Mouse (Mus musculus) limb, embryonic 14.5 days (tissue): ENCODE measurements around the gene Nmnat2. TPM values are rescaled to one million over a fixed set of nuclear protein-coding genes. Genes with fewer than 3 reads are reported as not detected.

Experiments
- ATAC-seq: fragments of 200-750 bp; cut with Nextera tagmentation; 2 replicates; pipeline ENCODE4 v1.8.0; 2017; ENCODE audit warnings: low read depth, moderate number of reproducible peaks, moderate TSS enrichment; ENCODE audit not compliant: low FRiP score
- DNase-seq: peaks from one replicate; pipeline ENCODE4 v3.0.0-alpha.2; 2015; ENCODE audit warnings: low spot score
- H3K27ac ChIP-seq: fragments of 300-500 bp; sonication (generic); replicated peaks from 2 replicates; pipeline ENCODE4 v1.5.1; 2014; ENCODE audit warnings: low read depth, mild to moderate bottlenecking, low read length, moderate library complexity, mixed read lengths
- H3K27me3 ChIP-seq: fragments of 300-500 bp; sonication (generic); 2 replicates; pipeline ENCODE4 v1.6.1; 2014; ENCODE audit warnings: low read length, mixed read lengths; ENCODE audit not compliant: control insufficient read depth, insufficient read depth
- H3K36me3 ChIP-seq: fragments of 300-500 bp; sonication (generic); 2 replicates; pipeline ENCODE4 v1.6.1; 2014; ENCODE audit warnings: mild to moderate bottlenecking, low read length, moderate library complexity, mixed read lengths; ENCODE audit not compliant: control insufficient read depth, insufficient read depth
- H3K4me1 ChIP-seq: fragments of 300-500 bp; sonication (generic); 2 replicates; pipeline ENCODE4 v1.6.1; 2014; ENCODE audit warnings: antibody characterized with exemption, low read length, mixed read lengths; ENCODE audit not compliant: control insufficient read depth, insufficient read depth
- H3K4me2 ChIP-seq: fragments of 300-500 bp; sonication (generic); replicated peaks from 2 replicates; pipeline ENCODE4 v1.6.1; 2014; ENCODE audit warnings: low read depth, mild to moderate bottlenecking, low read length, moderate library complexity; ENCODE audit not compliant: severe bottlenecking
- H3K4me3 ChIP-seq: fragments of 300-500 bp; sonication (generic); replicated peaks from 2 replicates; pipeline ENCODE4 v1.5.1; 2014; ENCODE audit warnings: low read length
- H3K9ac ChIP-seq: fragments of 300-500 bp; sonication (generic); 2 replicates; pipeline ENCODE4 v1.6.1; 2014; ENCODE audit warnings: mild to moderate bottlenecking, low read depth, low read length, moderate library complexity; ENCODE audit not compliant: severe bottlenecking
- H3K9me3 ChIP-seq: fragments of 300-500 bp; sonication (generic); 2 replicates; pipeline ENCODE4 v1.6.1; 2016; ENCODE audit warnings: low read length; ENCODE audit not compliant: control insufficient read depth
- POLR2A ChIP-seq: fragments of 200-500 bp; IDR thresholded peaks from 2 replicates; pipeline ENCODE4 v1.8.0; 2012; ENCODE audit warnings: inconsistent platforms, mild to moderate bottlenecking, moderate library complexity, borderline replicate concordance; ENCODE audit not compliant: insufficient read depth, insufficient read length; ENCODE audit errors: extremely low read depth
- WGBS: fragments of 180-500 bp; shearing (Covaris S2); extraction: QIAGEN DNeasy Blood & Tissue Kit; methylation state at CpG from one replicate; pipeline ENCODE4 v1.1.7; 2014; 5-methylcytosine and 5-hydroxymethylcytosine counted together
- polyA plus RNA-seq, 2 experiments: library from polyadenylated mRNA; depleted of rRNA in 1 of 2; stranded (reverse) in 1 of 2; unstranded in 1 of 2; fragments of >200 nt; fragmentation: Nextera tagmentation in 1 of 2; extraction: Ambion mirVana in 1 of 2; gene quantifications; 2 replicates each; pipeline versions ENCODE4 v1.2.1 to v1.2.3; 2012 to 2014

Gene Nmnat2
- polyA plus RNA-seq, 2 experiments = 1.6 to 2.0 TPM

DNA sequence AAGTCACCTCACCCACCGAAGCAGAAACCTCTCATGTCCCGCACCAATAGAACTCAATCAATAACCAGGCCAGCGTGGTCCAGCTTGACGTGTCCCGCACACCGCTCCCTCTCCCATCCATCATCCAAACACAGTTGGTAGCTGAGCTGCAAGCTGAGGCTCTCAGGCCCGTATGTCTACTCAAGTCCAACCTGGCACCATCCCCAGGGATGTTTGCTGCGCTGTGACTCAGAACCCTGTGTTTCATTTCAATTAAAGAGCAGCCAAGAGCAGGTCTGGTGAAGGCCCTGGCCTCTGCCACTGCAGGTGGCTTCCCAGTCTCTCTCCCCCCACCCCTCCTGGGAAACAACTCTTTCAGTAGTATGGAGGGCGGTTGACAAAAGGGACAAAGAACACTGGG is 104.8 kb downstream of the Nmnat2 start:
- no peak overlapping the region for H3K4me3 ChIP-seq
- ATAC-seq (no peak), DNase-seq (no peak)
- peaks cover 9% of the 10 kb centered on the region for H3K4me1 ChIP-seq
- H3K4me2 ChIP-seq = no peak overlapping the region
- no peaks in the 10 kb centered on the region for H3K36me3 ChIP-seq
- no peak for TF ChIP-seq POLR2A
- H3K9me3 ChIP-seq = no peaks in the 10 kb centered on the region
- H3K27me3 ChIP-seq = no peaks in the 10 kb centered on the region
- 81% methylated on average over 9 of the region's 9 CpGs for WGBS
- H3K27ac ChIP-seq = no peak overlapping the region
- H3K9ac ChIP-seq = no peak overlapping the region

- no peak overlapping the region for H3K4me3 ChIP-seq
- no peak for TF ChIP-seq POLR2A
- H3K27me3 ChIP-seq = no peaks in the 10 kb centered on the region
- no peaks in the 10 kb centered on the region for H3K36me3 ChIP-seq
- H3K9me3 ChIP-seq = no peaks in the 10 kb centered on the region
- DNase-seq = no peak
- 22% methylated on average over 7 of the region's 7 CpGs for WGBS
- H3K27ac ChIP-seq = no peak overlapping the region
- H3K9ac ChIP-seq = no peak overlapping the region
- no peak overlapping the region for H3K4me2 ChIP-seq
- peaks cover 11% of the 10 kb centered on the region for H3K4me1 ChIP-seq
- ATAC-seq = no peak
Measured at GRCm38 (mm10) chr1:153062547-153062946, 107.8 kb downstream of the Nmnat2 start.

DNA sequence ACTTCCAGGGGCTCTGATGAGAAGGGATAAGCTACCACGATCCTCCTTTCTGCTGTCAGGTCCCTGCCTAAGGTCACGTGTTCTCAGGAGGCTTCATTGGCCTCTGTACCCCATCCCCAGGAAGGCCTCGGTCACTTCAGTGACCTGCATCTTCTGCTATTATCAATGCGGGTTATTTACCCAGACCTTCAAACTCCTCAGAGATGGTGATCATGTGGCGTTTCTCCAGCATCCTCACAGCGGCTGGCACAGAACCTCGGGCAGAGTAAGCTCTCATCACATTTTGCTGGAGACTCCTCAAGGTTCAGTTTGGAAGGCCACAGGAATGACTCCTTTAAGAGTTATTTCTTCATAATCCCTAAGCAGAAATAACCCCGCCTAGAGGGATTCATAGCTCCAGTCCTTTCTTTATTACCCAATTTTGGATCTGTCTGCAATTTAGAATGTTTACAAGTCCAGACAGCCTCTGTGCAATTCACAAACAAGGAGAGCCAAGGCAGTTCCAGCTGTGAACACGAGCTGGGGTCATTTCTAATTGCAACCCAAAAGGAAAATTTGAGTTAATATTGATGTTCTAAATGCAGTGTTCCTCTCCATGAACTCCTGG is 110.1 kb downstream of the Nmnat2 start:
- DNase-seq (no peak), ATAC-seq (no peak)
- Histone ChIP-seq H3K36me3 (no peaks in the 10 kb centered on the region), H3K4me1 (peaks cover 11% of the 10 kb centered on the region), H3K9me3 (no peaks in the 10 kb centered on the region), H3K27ac (no peak overlapping the region), H3K4me3 (no peak overlapping the region), H3K9ac (no peak overlapping the region), H3K4me2 (no peak overlapping the region), H3K27me3 (no peaks in the 10 kb centered on the region)
- TF ChIP-seq POLR2A = no peak
- WGBS = 58% methylated on average over 9 of the region's 9 CpGs

- no peaks in the 10 kb centered on the region for H3K27me3 ChIP-seq
- 69% methylated on average over 12 of the region's 12 CpGs for WGBS
- no peak overlapping the region for H3K4me3 ChIP-seq
- H3K36me3 ChIP-seq = no peaks in the 10 kb centered on the region
- no peaks in the 10 kb centered on the region for H3K9me3 ChIP-seq
- peak; percentile 41; the same call in 1 of the 2 replicates for ATAC-seq
- no peak for TF ChIP-seq POLR2A
- H3K4me2 ChIP-seq = no peak overlapping the region
- DNase-seq = peak; percentile 65
- no peak overlapping the region for H3K9ac ChIP-seq
- H3K27ac ChIP-seq = no peak overlapping the region
- peaks cover 11% of the 10 kb centered on the region for H3K4me1 ChIP-seq
Measured at GRCm38 (mm10) chr1:153065473-153066386, 110.9 kb downstream of the Nmnat2 start.

- Histone ChIP-seq H3K36me3 (no peaks in the 10 kb centered on the region), H3K4me2 (no peak overlapping the region), H3K9ac (no peak overlapping the region), H3K4me1 (peaks cover 11% of the 10 kb centered on the region), H3K27ac (no peak overlapping the region), H3K9me3 (no peaks in the 10 kb centered on the region), H3K4me3 (no peak overlapping the region), H3K27me3 (no peaks in the 10 kb centered on the region)
- no peak for TF ChIP-seq POLR2A
- DNase-seq (no peak), ATAC-seq (no peak)
- 80% methylated on average over 4 of the region's 4 CpGs for WGBS
Measured at GRCm38 (mm10) chr1:153066387-153066781, 111.6 kb downstream of the Nmnat2 start.
